Mouse (Mus musculus) thymus, adult 2 months (tissue): Measurements from ENCODE around the gene Klhl10.

ENCODE experiments used
- CTCF ChIP-seq: fragments of 200-500 bp; IDR thresholded peaks from 2 replicates; pipeline ENCODE4 v1.5.1; 2012; ENCODE audit warnings: mild to moderate bottlenecking, control low read depth, low read length, moderate library complexity, borderline replicate concordance; ENCODE audit not compliant: control insufficient read depth, poor library complexity, insufficient read depth; ENCODE audit errors: extremely low read depth
- POLR2A ChIP-seq: fragments of 200-500 bp; IDR thresholded peaks from 2 replicates; pipeline ENCODE4 v1.6.1; 2012; ENCODE audit warnings: mild to moderate bottlenecking, low read length, control low read depth, moderate library complexity; ENCODE audit not compliant: control insufficient read depth, poor library complexity, insufficient read depth; ENCODE audit errors: extremely low read depth

- TF ChIP-seq CTCF: no peak
- no peak for TF ChIP-seq POLR2A
Measured at GRCm38 (mm10) chr11:100406273-100406672, 35.4 kb upstream of the Klhl10 start.
